Mouse (Mus musculus) embryonic facial prominence, embryonic 11.5 days (tissue): ENCODE measurements at regions not wholly inside any gene's neighbourhood (a gene's known extent, or its start where the extent isn't known, plus 50 kb on each side); places are given as distances from the start of the nearest gene placed in this dataset.
"Not testable (repeated sequence)": the region's sequence is repeated elsewhere in the genome, so short reads cannot be mapped to it uniquely, and the experiment has no call there.

Source experiments
- ATAC-seq: fragments of 200-750 bp; cut with Nextera tagmentation; replicated peaks from 2 replicates; pipeline ENCODE4 v1.8.0; 2017; ENCODE audit warnings: low read depth; ENCODE audit not compliant: insufficient number of reproducible peaks, low FRiP score, low TSS enrichment
- DNase-seq: peaks from one replicate; pipeline ENCODE4 v3.0.0-alpha.2; 2015; ENCODE audit warnings: low spot score
- H3K27ac ChIP-seq: fragments of 300-500 bp; sonication (generic); replicated peaks from 2 replicates; pipeline ENCODE4 v1.5.1; 2014; ENCODE audit warnings: mild to moderate bottlenecking, low read depth, low read length, control low read depth
- H3K27me3 ChIP-seq: fragments of 300-500 bp; sonication (generic); 2 replicates; pipeline ENCODE4 v1.6.1; 2014; ENCODE audit warnings: mild to moderate bottlenecking, low read length, moderate library complexity, mixed read lengths; ENCODE audit not compliant: control insufficient read depth, insufficient read depth
- H3K36me3 ChIP-seq: fragments of 300-500 bp; sonication (generic); replicated peaks from 2 replicates; pipeline ENCODE4 v1.6.1; 2014; ENCODE audit warnings: low read depth, mild to moderate bottlenecking, low read length, moderate library complexity, mixed read lengths; ENCODE audit not compliant: control insufficient read depth, insufficient read depth
- H3K4me1 ChIP-seq: fragments of 300-500 bp; sonication (generic); 2 replicates; pipeline ENCODE4 v1.6.1; 2014; ENCODE audit warnings: low read length, mixed read lengths; ENCODE audit not compliant: control insufficient read depth, insufficient read depth
- H3K4me2 ChIP-seq: fragments of 300-500 bp; sonication (generic); 2 replicates; pipeline ENCODE4 v1.6.1; 2014; ENCODE audit warnings: low read depth, mild to moderate bottlenecking, control low read depth, low read length, moderate library complexity
- H3K4me3 ChIP-seq: fragments of 300-500 bp; sonication (generic); 2 replicates; pipeline ENCODE4 v1.5.1; 2014; ENCODE audit warnings: low read depth, low read length, control low read depth
- H3K9ac ChIP-seq: fragments of 300-500 bp; sonication (generic); replicated peaks from 2 replicates; pipeline ENCODE4 v1.6.1; 2014; ENCODE audit warnings: mild to moderate bottlenecking, control low read depth, low read length
- H3K9me3 ChIP-seq: fragments of 300-500 bp; sonication (generic); replicated peaks from 2 replicates; pipeline ENCODE4 v1.6.1; 2016; ENCODE audit warnings: mild to moderate bottlenecking, low read length, inconsistent platforms, mixed read lengths; ENCODE audit not compliant: control insufficient read depth
- WGBS: fragments of 180-500 bp; shearing (Covaris S2); extraction: QIAGEN DNeasy Blood & Tissue Kit; methylation state at CpG from one replicate; pipeline ENCODE4 v1.1.7; 2014; 5-methylcytosine and 5-hydroxymethylcytosine counted together

- DNase-seq (peak; percentile 83), ATAC-seq (0 out of 2 replicates have a peak, but pooled peaks have one; percentile 29)
- Histone ChIP-seq H3K4me3 (no peak overlapping the region), H3K4me1 (no peaks in the 10 kb centered on the region), H3K4me2 (no peak overlapping the region), H3K27ac (no peak overlapping the region), H3K9me3 (no peaks in the 10 kb centered on the region), H3K36me3 (no peaks in the 10 kb centered on the region), H3K9ac (no peak overlapping the region), H3K27me3 (no peaks in the 10 kb centered on the region)
- 60% methylated on average over 13 of the region's 13 CpGs for WGBS
Observed at GRCm38 (mm10) chr4:101366905-101367679, 52.0 kb upstream of the Ak4 start.

- H3K27me3 ChIP-seq = no peaks in the 10 kb centered on the region
- ATAC-seq (no peak), DNase-seq (no peak)
- no peak overlapping the region for H3K27ac ChIP-seq
- H3K4me1 ChIP-seq = no peaks in the 10 kb centered on the region
- no peak overlapping the region for H3K9ac ChIP-seq
- no peaks in the 10 kb centered on the region for H3K36me3 ChIP-seq
- H3K9me3 ChIP-seq = no peaks in the 10 kb centered on the region
- no peak overlapping the region for H3K4me3 ChIP-seq
- WGBS = 78% methylated on average over 3 of the region's 3 CpGs
- H3K4me2 ChIP-seq = no peak overlapping the region
Observed at GRCm38 (mm10) chr4:101365299-101365698, 53.8 kb upstream of the Ak4 start.

GRCm38 (mm10) chr4:101364716-101365115 lies 54.4 kb upstream of the Ak4 start:
- DNase-seq (no peak), ATAC-seq (no peak)
- WGBS = 83% methylated on average over 2 of the region's 2 CpGs

DNA sequence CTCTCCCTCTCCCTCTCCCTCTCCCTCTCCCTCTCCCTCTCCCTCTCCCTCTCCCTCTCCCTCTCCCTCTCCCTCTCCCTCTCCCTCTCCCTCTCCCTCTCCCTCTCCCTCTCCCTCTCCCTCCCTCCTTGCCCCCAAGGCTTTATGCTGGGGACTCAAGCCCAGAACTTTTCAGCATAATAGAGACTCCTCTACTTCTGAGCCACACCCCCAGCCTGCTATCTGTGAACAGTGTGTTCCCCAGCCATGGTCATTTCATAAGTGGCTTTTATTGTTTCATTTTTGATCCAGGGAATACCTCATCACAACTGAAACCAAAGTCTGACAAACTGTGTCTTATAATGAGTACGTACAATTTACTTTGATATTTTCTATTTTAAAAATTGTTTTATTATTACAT lies 55.8 kb upstream of the Ak4 start:
- WGBS = 96% methylated on average over 1 of the region's 1 CpGs
- H3K27me3 ChIP-seq, H3K4me1 ChIP-seq, H3K9me3 ChIP-seq, H3K4me2 ChIP-seq, DNase-seq, H3K27ac ChIP-seq, H3K4me3 ChIP-seq, H3K36me3 ChIP-seq, H3K9ac ChIP-seq, ATAC-seq: not testable (repeated sequence)

More at GRCm38 (mm10) chr4:101364716-101365115, 54.4 kb upstream of the Ak4 start:
- Histone ChIP-seq H3K9me3 (no peaks in the 10 kb centered on the region), H3K9ac (no peak overlapping the region), H3K27ac (no peak overlapping the region), H3K4me3 (no peak overlapping the region), H3K27me3 (no peaks in the 10 kb centered on the region), H3K4me2 (no peak overlapping the region), H3K36me3 (no peaks in the 10 kb centered on the region), H3K4me1 (no peaks in the 10 kb centered on the region)

GRCm38 (mm10) chr4:101361779-101362178 lies 57.3 kb upstream of the Ak4 start:
- no peaks in the 10 kb centered on the region for H3K27me3 ChIP-seq
- no peak overlapping the region for H3K9ac ChIP-seq
- no peaks in the 10 kb centered on the region for H3K36me3 ChIP-seq
- no peak overlapping the region for H3K27ac ChIP-seq
- ATAC-seq = no peak
- H3K4me1 ChIP-seq = no peaks in the 10 kb centered on the region
- no peak overlapping the region for H3K4me3 ChIP-seq
- H3K4me2 ChIP-seq = no peak overlapping the region
- no peak for DNase-seq
- 94% methylated on average over 1 of the region's 1 CpGs for WGBS
- no peaks in the 10 kb centered on the region for H3K9me3 ChIP-seq

- Histone ChIP-seq H3K27ac (no peak overlapping the region), H3K4me1 (no peaks in the 10 kb centered on the region), H3K9me3 (no peaks in the 10 kb centered on the region), H3K4me2 (no peak overlapping the region), H3K4me3 (no peak overlapping the region), H3K36me3 (no peaks in the 10 kb centered on the region), H3K27me3 (no peaks in the 10 kb centered on the region), H3K9ac (no peak overlapping the region)
- 85% methylated on average over 7 of the region's 7 CpGs for WGBS
- ATAC-seq = no peak
- DNase-seq = no peak
Observed at GRCm38 (mm10) chr4:101360296-101360695, 58.8 kb upstream of the Ak4 start.

DNA sequence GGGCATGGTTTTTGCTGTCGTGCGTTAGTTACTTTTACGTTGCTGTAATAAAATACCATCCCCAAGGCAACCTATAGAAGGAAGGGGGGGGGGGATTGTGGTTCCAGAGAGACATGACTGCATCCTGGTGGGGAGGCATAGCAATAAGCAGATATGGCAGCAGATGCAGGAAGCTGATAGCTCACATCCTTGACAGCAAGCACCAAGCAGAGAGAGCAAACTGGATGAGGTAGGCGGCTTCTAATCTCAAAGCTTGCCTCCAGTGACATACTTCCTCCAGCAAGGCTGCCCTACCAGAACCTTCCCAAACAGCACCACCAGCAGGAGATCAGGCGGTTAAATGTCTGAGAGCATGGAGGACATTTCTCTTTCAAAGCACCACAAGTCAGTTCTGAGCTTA lies 60.0 kb upstream of the Ak4 start:
- no peak for ATAC-seq
- no peak overlapping the region for H3K4me2 ChIP-seq

GRCm38 (mm10) chr4:101358525-101358924 lies 60.6 kb upstream of the Ak4 start:
- no peaks in the 10 kb centered on the region for H3K27me3 ChIP-seq
- no peak overlapping the region for H3K27ac ChIP-seq
- ATAC-seq (no peak), DNase-seq (no peak)
- H3K9me3 ChIP-seq = no peaks in the 10 kb centered on the region
- WGBS = 94% methylated on average over 3 of the region's 3 CpGs
- peaks cover 2% of the 10 kb centered on the region; the same call in 1 of the 2 replicates for H3K4me1 ChIP-seq
- H3K9ac ChIP-seq = no peak overlapping the region
- H3K36me3 ChIP-seq = no peaks in the 10 kb centered on the region
- H3K4me3 ChIP-seq = no peak overlapping the region
- no peak overlapping the region for H3K4me2 ChIP-seq

More for the DNA sequence above, 60.0 kb upstream of the Ak4 start:
- no peaks in the 10 kb centered on the region for H3K27me3 ChIP-seq
- H3K9ac ChIP-seq = no peak overlapping the region
- no peaks in the 10 kb centered on the region for H3K9me3 ChIP-seq
- DNase-seq = no peak
- H3K4me3 ChIP-seq = no peak overlapping the region
- H3K27ac ChIP-seq = no peak overlapping the region
- H3K36me3 ChIP-seq = no peaks in the 10 kb centered on the region
- 89% methylated on average over 5 of the region's 5 CpGs for WGBS
- H3K4me1 ChIP-seq = peaks cover 2% of the 10 kb centered on the region; the same call in 1 of the 2 replicates
